Mouse (Mus musculus) naive thymus-derived CD4-positive, alpha-beta T cell, adult 2 months (primary cell): ENCODE results near the gene Srgap3.

ENCODE experiments used
- DNase-seq: peaks from one replicate; pipeline ENCODE4 v3.0.0-alpha.2; 2011; ENCODE audit warnings: low read depth

Srgap3 gene

GRCm38 (mm10) chr6:112818403-112818901, 128.6 kb downstream of the Srgap3 start:
- DNase-seq: no peak

GRCm38 (mm10) chr6:112815604-112816003, 131.5 kb downstream of the Srgap3 start:
- DNase-seq: no peak

- DNase-seq: no peak
Measured at GRCm38 (mm10) chr6:112814525-112815086, 132.5 kb downstream of the Srgap3 start.

- DNase-seq: no peak
Measured at GRCm38 (mm10) chr6:112812884-112813283, 134.2 kb downstream of the Srgap3 start.

GRCm38 (mm10) chr6:112810521-112810830, 136.6 kb downstream of the Srgap3 start:
- DNase-seq: no peak

- DNase-seq: no peak
Measured at GRCm38 (mm10) chr6:112809658-112810520, 137.2 kb downstream of the Srgap3 start.

- DNase-seq: no peak
Measured at GRCm38 (mm10) chr6:112808738-112809137, 138.3 kb downstream of the Srgap3 start.

- DNase-seq: no peak
Measured at GRCm38 (mm10) chr6:112801917-112802316, 145.1 kb downstream of the Srgap3 start.

GRCm38 (mm10) chr6:112798378-112798777, 148.7 kb downstream of the Srgap3 start:
- DNase-seq: no peak

GRCm38 (mm10) chr6:112796607-112797006, 150.5 kb downstream of the Srgap3 start:
- no peak for DNase-seq

GRCm38 (mm10) chr6:112793887-112794286, 153.2 kb downstream of the Srgap3 start:
- DNase-seq: no peak

GRCm38 (mm10) chr6:112789901-112790300, 157.2 kb downstream of the Srgap3 start:
- no peak for DNase-seq

- no peak for DNase-seq
Measured at GRCm38 (mm10) chr6:112788617-112789016, 158.4 kb downstream of the Srgap3 start.

GRCm38 (mm10) chr6:112788174-112788573, 158.9 kb downstream of the Srgap3 start:
- DNase-seq: no peak

- DNase-seq: no peak
Measured at GRCm38 (mm10) chr6:112781409-112782093, 165.5 kb downstream of the Srgap3 start.

- DNase-seq: no peak
Measured at GRCm38 (mm10) chr6:112778211-112778610, 168.9 kb downstream of the Srgap3 start.

GRCm38 (mm10) chr6:112776718-112777117, 170.3 kb downstream of the Srgap3 start:
- no peak for DNase-seq

- DNase-seq: no peak
Measured at GRCm38 (mm10) chr6:112773754-112774153, 173.3 kb downstream of the Srgap3 start.

GRCm38 (mm10) chr6:112770996-112771395, 176.1 kb downstream of the Srgap3 start:
- DNase-seq: no peak

GRCm38 (mm10) chr6:112758541-112758940, 188.5 kb downstream of the Srgap3 start:
- DNase-seq: no peak

- no peak for DNase-seq
Measured at GRCm38 (mm10) chr6:112756866-112757265, 190.2 kb downstream of the Srgap3 start.

- DNase-seq: no peak
Measured at GRCm38 (mm10) chr6:112754994-112755393, 192.1 kb downstream of the Srgap3 start.

GRCm38 (mm10) chr6:112752517-112752916, 194.5 kb downstream of the Srgap3 start:
- no peak for DNase-seq
